Mouse (Mus musculus): ENCODE measurements around the gene Krtap1-4. TPM values are rescaled to one million over a fixed set of nuclear protein-coding genes. Genes with fewer than 3 reads are reported as not detected.

Krtap1-4 gene
- polyA plus RNA-seq, 1 experiment, result not detected

DNA sequence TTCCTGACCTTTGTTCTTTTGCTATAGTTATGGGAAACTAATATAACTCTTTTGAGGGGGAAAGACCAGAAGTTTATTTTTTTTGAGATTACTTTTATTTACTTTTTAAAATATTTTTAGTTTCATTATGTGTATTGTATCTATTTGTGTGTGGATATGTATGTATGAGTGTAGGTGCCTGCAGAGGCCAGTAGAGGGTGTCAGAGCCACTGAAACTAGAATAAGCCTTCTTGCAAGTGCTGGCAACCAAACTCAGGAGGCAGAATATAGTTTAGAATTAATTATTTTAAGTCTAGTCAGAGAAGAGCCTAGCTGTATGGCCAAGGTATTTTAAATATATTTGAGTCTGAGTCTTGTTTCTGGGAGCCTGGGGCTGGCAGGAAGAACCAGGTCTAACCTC lies 35.6 kb downstream of the Krtap1-4 start:
- TF ChIP-seq POLR2A (IDR thresholded peaks at IDR 0.05; ENCODE audit: low read depth, low read length), result no peak
- no peak for TF ChIP-seq CTCF (IDR thresholded peaks at IDR 0.05; ENCODE audit: extremely low read depth, insufficient read length, insufficient replicate concordance, low read depth, low read length)
- no peaks in the 10 kb centered on the region for H3K36me3 ChIP-seq (ENCODE audit: control insufficient read depth, insufficient read depth, low read length)
- no peak overlapping the region for H3K4me3 ChIP-seq (ENCODE audit: low read depth, low read length)
- H3K27ac ChIP-seq (ENCODE audit: insufficient read depth, low read depth, low read length), result no peak overlapping the region
- H3K27me3 ChIP-seq (ENCODE audit: control insufficient read depth, insufficient read depth, low read length), result no peaks in the 10 kb centered on the region
- no peaks in the 10 kb centered on the region for H3K4me1 ChIP-seq (ENCODE audit: control insufficient read depth, insufficient read depth, insufficient read length, low read length)

DNA sequence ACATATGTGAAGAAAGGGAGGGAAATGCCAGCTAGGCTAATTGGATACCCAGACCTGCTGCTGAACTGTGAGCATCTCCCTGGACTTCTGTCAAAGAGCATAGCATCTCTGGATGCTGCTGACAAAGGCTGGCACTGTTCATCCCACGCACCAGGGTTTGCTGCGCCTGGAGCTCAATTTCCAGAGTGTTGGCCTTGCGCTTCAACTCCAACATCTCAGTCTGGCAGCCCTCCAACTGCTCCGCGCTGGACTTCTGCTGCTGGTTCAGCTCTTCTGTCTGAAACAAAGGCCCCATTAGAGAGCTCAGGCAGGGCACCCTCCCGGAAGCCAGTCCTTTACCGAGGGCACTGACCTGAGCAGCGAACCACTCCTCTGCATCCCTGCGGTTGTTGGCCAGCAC lies 43.7 kb downstream of the Krtap1-4 start:
- H3K4me3 ChIP-seq (ENCODE audit: low read depth, low read length), result no peak overlapping the region
- no peaks in the 10 kb centered on the region for H3K4me1 ChIP-seq (ENCODE audit: control insufficient read depth, insufficient read depth, insufficient read length, low read length)
- no peak overlapping the region for H3K27ac ChIP-seq (ENCODE audit: insufficient read depth, low read depth, low read length)
- H3K27me3 ChIP-seq (ENCODE audit: control insufficient read depth, insufficient read depth, low read length), result no peaks in the 10 kb centered on the region
- WGBS, result 42% methylated on average over 9 of the region's 9 CpGs
- no peaks in the 10 kb centered on the region for H3K36me3 ChIP-seq (ENCODE audit: control insufficient read depth, insufficient read depth, low read length)
- TF ChIP-seq POLR2A (IDR thresholded peaks at IDR 0.05; ENCODE audit: low read depth, low read length) (no peak), CTCF (IDR thresholded peaks at IDR 0.05; ENCODE audit: extremely low read depth, insufficient read length, insufficient replicate concordance, low read depth, low read length) (no peak)

Other genes starting within 250 kb of the Krtap1-4 start
- gene Krt26, start 245.7 kb downstream of the Krtap1-4 start, polyA plus RNA-seq (2012; rRNA removed), result not detected in 2 replicates
- gene Krt27, start 232.6 kb downstream of the Krtap1-4 start, polyA plus RNA-seq (2012; rRNA removed), result not detected in 2 replicates
- not detected in 2 replicates for gene Krt28, start 208.8 kb downstream of the Krtap1-4 start, polyA plus RNA-seq (2012; rRNA removed)
- 0.15 and 0.18 TPM in 2 replicates for gene Krt10, start 194.3 kb downstream of the Krtap1-4 start, polyA plus RNA-seq (2012; rRNA removed)
- 0.48 and 9.5 TPM in 2 replicates for gene Krt12, start 161.4 kb downstream of the Krtap1-4 start, polyA plus RNA-seq (2012; rRNA removed)
- 292 and 951 TPM in 2 replicates for gene Krt20, start 145.5 kb downstream of the Krtap1-4 start, polyA plus RNA-seq (2012; rRNA removed)
- gene Krt23, start 90.5 kb downstream of the Krtap1-4 start, polyA plus RNA-seq (2012; rRNA removed), result 4.4 and 7.4 TPM in 2 replicates
- gene Krt39, start 62.3 kb downstream of the Krtap1-4 start, polyA plus RNA-seq (2012; rRNA removed), result not detected in 2 replicates
- not detected in 2 replicates for gene Krt40, start 40.5 kb downstream of the Krtap1-4 start, polyA plus RNA-seq (2012; rRNA removed)
- gene Krtap3-3, start 32.8 kb downstream of the Krtap1-4 start, polyA plus RNA-seq (2012; rRNA removed), result not detected in 2 replicates
- not detected in 2 replicates for gene Krtap3-2, start 26.8 kb downstream of the Krtap1-4 start, polyA plus RNA-seq (2012; rRNA removed)
- gene Gm11939, start 24.2 kb downstream of the Krtap1-4 start, polyA plus RNA-seq (2012; rRNA removed), result not detected in 2 replicates
- gene Krtap3-1, start 17.0 kb downstream of the Krtap1-4 start, polyA plus RNA-seq (2012; rRNA removed), result 0.47 and 2.7 TPM in 2 replicates
- gene Krtap1-5, start 2.6 kb downstream of the Krtap1-4 start, polyA plus RNA-seq (2012; rRNA removed), result not detected in 2 replicates
- not detected in 2 replicates for gene Krtap1-3, start 7.7 kb upstream of the Krtap1-4 start, polyA plus RNA-seq (2012; rRNA removed)
- gene Krtap9-3, start 14.5 kb upstream of the Krtap1-4 start, polyA plus RNA-seq (2012; rRNA removed), result not detected in 2 replicates
- 1.3 TPM in 1 of 2 replicates, not detected in the other for gene Gm11938, start 19.7 kb upstream of the Krtap1-4 start, polyA plus RNA-seq (2012; rRNA removed)
- not detected in 2 replicates for gene Gm11937, start 26.5 kb upstream of the Krtap1-4 start, polyA plus RNA-seq (2012; rRNA removed)
- gene Krtap2-4, start 31.2 kb upstream of the Krtap1-4 start, polyA plus RNA-seq (2012; rRNA removed), result 0.29 and 1.9 TPM in 2 replicates
- gene Gm11562, start 36.8 kb upstream of the Krtap1-4 start, polyA plus RNA-seq (2012; rRNA removed), result 1.9 TPM in 1 of 2 replicates, not detected in the other
- not detected in 2 replicates for gene Krtap4-1, start 44.6 kb upstream of the Krtap1-4 start, polyA plus RNA-seq (2012; rRNA removed)
- gene Krtap4-2, start 51.4 kb upstream of the Krtap1-4 start, polyA plus RNA-seq (2012; rRNA removed), result not detected in 2 replicates
- not detected in 2 replicates for gene Krtap4-7, start 60.4 kb upstream of the Krtap1-4 start, polyA plus RNA-seq (2012; rRNA removed)
- gene Gm11555, start 66.6 kb upstream of the Krtap1-4 start, polyA plus RNA-seq (2012; rRNA removed), result not detected in 2 replicates
- gene Gm11563, start 75.3 kb upstream of the Krtap1-4 start, polyA plus RNA-seq (2012; rRNA removed), result not detected in 2 replicates
- gene Krtap4-6, start 82.3 kb upstream of the Krtap1-4 start, polyA plus RNA-seq (2012; rRNA removed), result not detected in 2 replicates
- not detected in 2 replicates for gene Gm14190, start 107.1 kb upstream of the Krtap1-4 start, polyA plus RNA-seq (2012; rRNA removed)
- gene Gm14180, start 150.6 kb upstream of the Krtap1-4 start, polyA plus RNA-seq (2012; rRNA removed), result not detected in 2 replicates
- not detected in 2 replicates for gene Gm11595, start 189.3 kb upstream of the Krtap1-4 start, polyA plus RNA-seq (2012; rRNA removed)
- gene Krtap4-8, start 197.1 kb upstream of the Krtap1-4 start, polyA plus RNA-seq (2012; rRNA removed), result not detected in 2 replicates
- not detected in 2 replicates for gene Krtap4-9, start 201.5 kb upstream of the Krtap1-4 start, polyA plus RNA-seq (2012; rRNA removed)
- not detected in 2 replicates for gene Gm11596, start 209.8 kb upstream of the Krtap1-4 start, polyA plus RNA-seq (2012; rRNA removed)
- not detected in 2 replicates for gene Gm11569, start 215.3 kb upstream of the Krtap1-4 start, polyA plus RNA-seq (2012; rRNA removed)
- not detected in 2 replicates for gene Gm11554, start 220.8 kb upstream of the Krtap1-4 start, polyA plus RNA-seq (2012; rRNA removed)
- not detected in 2 replicates for gene Krtap4-13, start 226.2 kb upstream of the Krtap1-4 start, polyA plus RNA-seq (2012; rRNA removed)
- gene Gm11564, start 232.0 kb upstream of the Krtap1-4 start, polyA plus RNA-seq (2012; rRNA removed), result not detected in 2 replicates

Data from small intestine, adult 2 months (tissue).